Mouse (Mus musculus) c-Kit-positive CD71-negative TER-119-negative erythroid progenitor cells, embryonic 14.5 days (primary cell): ENCODE data around the gene Cops8.

ENCODE experiments used
- DNase-seq: peaks from one replicate; pipeline ENCODE4 v3.0.0-alpha.2; 2013; ENCODE audit warnings: low read depth

Gene Cops8

GRCm38 (mm10) chr1:90651781-90652180 lies 49.0 kb downstream of the Cops8 start:
- DNase-seq: no peak

GRCm38 (mm10) chr1:90652553-90652952 lies 49.8 kb downstream of the Cops8 start:
- no peak for DNase-seq

- no peak for DNase-seq
Measured at GRCm38 (mm10) chr1:90656492-90657245, 53.9 kb downstream of the Cops8 start.

GRCm38 (mm10) chr1:90657292-90658050 lies 54.7 kb downstream of the Cops8 start:
- no peak for DNase-seq

GRCm38 (mm10) chr1:90658581-90658980 lies 55.8 kb downstream of the Cops8 start:
- DNase-seq: no peak

GRCm38 (mm10) chr1:90660150-90660549 lies 57.4 kb downstream of the Cops8 start:
- DNase-seq: no peak

- DNase-seq: no peak
Measured at GRCm38 (mm10) chr1:90662491-90662890, 59.7 kb downstream of the Cops8 start.
